Mouse (Mus musculus) small intestine, adult 2 months (tissue): ENCODE measurements around the gene Cfdp1. TPM values are rescaled to one million over a fixed set of nuclear protein-coding genes. Genes with fewer than 3 reads are reported as not detected.

Experiments
- H3K27ac ChIP-seq: fragments of 200-500 bp; 2 replicates; pipeline ENCODE4 v1.5.1; 2012; ENCODE audit warnings: low read depth, low read length, control low read depth, inconsistent platforms; ENCODE audit not compliant: insufficient read depth
- H3K27me3 ChIP-seq: fragments of 200-500 bp; 2 replicates; pipeline ENCODE4 v1.6.1; 2012; ENCODE audit warnings: mild to moderate bottlenecking, moderate library complexity, low read length, inconsistent platforms; ENCODE audit not compliant: control insufficient read depth, insufficient read depth
- H3K36me3 ChIP-seq: fragments of 200-500 bp; 2 replicates; pipeline ENCODE4 v1.6.1; 2012; ENCODE audit warnings: mild to moderate bottlenecking, low read length, control low read depth, inconsistent platforms; ENCODE audit not compliant: control insufficient read depth, insufficient read depth
- H3K4me1 ChIP-seq: fragments of 200-500 bp; 2 replicates; pipeline ENCODE4 v1.6.1; 2012; ENCODE audit warnings: low read length, inconsistent platforms, mixed read lengths; ENCODE audit not compliant: control insufficient read depth, insufficient read depth, insufficient read length
- H3K4me3 ChIP-seq: fragments of 200-500 bp; 2 replicates; pipeline ENCODE4 v1.5.1; 2012; ENCODE audit warnings: low read depth, mild to moderate bottlenecking, control low read depth, inconsistent platforms, low read length, moderate library complexity
- CTCF ChIP-seq: fragments of 200-500 bp; IDR thresholded peaks from 2 replicates; pipeline ENCODE4 v1.5.1; 2012; ENCODE audit warnings: low read depth, mild to moderate bottlenecking, control low read depth, inconsistent platforms, low read length, moderate library complexity, mixed read lengths; ENCODE audit not compliant: insufficient replicate concordance, insufficient read length; ENCODE audit errors: extremely low read depth
- POLR2A ChIP-seq: fragments of 200-500 bp; IDR thresholded peaks from 2 replicates; pipeline ENCODE4 v1.6.1; 2012; ENCODE audit warnings: low read depth, mild to moderate bottlenecking, control low read depth, inconsistent platforms, low read length, moderate library complexity
- WGBS: fragments of 180-500 bp; shearing (Covaris S2); methylation state at CpG from one replicate; pipeline ENCODE4 v1.1.7; 2018; 5-methylcytosine and 5-hydroxymethylcytosine counted together
- polyA plus RNA-seq: library from polyadenylated mRNA; depleted of rRNA; stranded (reverse); fragments of >200 nt; gene quantifications from 2 replicates; pipeline ENCODE4 v1.2.3, GENCODE M21; 2012

Cfdp1 gene
- polyA plus RNA-seq, 1 experiment: 0.25 TPM

DNA sequence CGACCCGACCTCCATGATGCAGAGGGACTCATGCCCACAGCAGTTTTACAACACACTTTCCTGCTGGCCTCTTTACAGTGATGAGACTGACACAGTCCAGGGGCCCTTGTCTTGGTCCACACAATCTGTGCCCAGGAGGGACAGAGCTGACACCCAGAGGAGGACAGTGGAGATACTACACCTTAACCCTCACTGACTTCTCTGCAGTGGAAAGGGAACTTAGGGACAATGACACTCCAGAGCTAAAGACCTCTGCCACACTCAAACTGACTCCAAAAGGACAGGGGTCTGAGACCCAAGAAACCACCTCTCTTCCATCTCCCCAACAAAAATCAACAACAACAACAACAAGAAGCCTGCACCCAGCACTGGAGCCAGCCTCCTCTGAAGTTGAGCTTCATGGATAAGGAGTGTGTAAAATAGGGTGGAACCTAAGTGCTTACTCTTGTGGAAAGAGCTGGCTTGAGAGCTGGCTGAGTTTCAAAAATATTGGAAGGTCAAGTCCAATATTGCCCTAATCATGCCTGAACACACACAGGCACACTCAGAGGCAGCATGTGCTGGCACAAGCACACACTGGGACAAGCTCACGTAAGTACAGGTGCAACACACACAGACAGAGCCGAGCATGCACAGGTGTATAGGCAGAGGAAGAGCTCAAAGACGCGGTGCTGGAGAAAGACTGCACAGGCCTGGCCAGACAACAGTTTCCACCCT is 119.7 kb downstream of the Cfdp1 start:
- Histone ChIP-seq H3K27me3 (no peaks in the 10 kb centered on the region), H3K4me3 (no peak overlapping the region), H3K4me1 (peaks cover 64% of the 10 kb centered on the region), H3K27ac (peak overlapping the region; percentile 26), H3K36me3 (no peaks in the 10 kb centered on the region)
- no peak for TF ChIP-seq CTCF
- TF ChIP-seq POLR2A: no peak
- 30% methylated on average over 6 of the region's 6 CpGs for WGBS

DNA sequence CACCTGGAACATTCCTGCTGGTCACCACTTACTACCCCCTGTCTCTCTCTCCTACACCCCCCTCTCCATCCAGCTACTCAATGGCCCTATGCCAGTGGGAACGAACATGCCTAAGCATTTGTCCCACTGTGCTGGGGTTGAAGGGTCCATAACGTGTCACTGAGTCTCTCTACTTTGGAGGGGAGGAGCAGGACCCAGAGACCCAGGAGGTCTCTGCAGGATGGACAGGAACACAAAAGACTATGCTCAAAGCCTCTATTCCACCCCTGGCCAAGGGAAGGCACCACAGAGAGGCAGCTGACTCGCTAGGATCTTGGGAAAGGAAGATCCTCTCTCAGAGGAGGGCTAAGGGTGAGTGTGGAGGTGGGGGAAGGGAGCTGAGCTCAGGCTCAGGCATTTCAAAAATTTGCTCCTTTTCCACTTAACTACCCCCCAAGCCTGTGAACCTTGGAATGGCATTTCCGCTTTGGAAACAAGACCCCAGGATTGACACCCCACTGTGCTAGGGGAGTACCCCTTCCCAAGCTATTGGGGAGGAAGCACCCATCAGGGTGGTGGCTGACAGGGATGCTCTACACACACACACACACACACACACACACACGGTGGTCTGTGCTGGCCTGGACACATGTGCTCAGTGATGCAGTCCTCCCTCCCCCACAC is 120.4 kb downstream of the Cfdp1 start:
- TF ChIP-seq POLR2A (no peak), CTCF (no peak)
- Histone ChIP-seq H3K4me1 (peaks cover 64% of the 10 kb centered on the region), H3K4me3 (no peak overlapping the region), H3K27ac (peak overlapping the region; percentile 26; the same call in 1 of the 2 replicates), H3K27me3 (no peaks in the 10 kb centered on the region), H3K36me3 (no peaks in the 10 kb centered on the region)
- 57% methylated on average over 5 of the region's 5 CpGs for WGBS

DNA sequence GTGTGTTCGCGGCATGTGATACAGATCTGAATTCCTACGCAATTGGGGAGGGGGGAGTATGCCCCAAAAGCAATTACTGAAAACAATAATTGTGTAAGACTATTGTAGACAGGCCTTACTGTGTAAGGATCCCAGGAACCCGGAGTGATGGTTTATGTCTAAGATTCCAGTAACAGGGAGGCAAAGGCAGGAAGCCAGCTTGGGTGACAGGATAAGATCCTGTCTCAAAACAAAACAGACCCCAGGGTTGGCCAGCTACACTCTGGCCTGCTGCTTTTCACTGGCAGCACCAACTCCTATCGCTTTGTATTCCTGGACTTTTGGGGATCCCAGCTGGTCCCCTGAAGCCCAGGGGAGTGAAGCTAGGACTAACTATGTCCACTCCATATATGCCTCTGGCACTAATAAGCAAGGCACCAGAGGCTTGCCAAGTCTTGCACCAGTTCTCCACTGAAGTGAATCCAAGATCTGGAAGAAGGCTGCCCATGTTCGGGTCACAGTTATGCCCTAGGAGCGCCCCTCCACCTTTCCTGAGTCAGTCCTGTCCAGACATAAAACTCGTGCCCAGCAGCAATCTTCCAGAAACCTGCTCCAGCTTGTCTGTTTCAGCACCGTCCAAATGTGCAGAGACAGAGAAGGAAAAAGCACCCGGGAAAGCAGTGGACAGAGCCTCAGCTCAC is 121.5 kb downstream of the Cfdp1 start:
- H3K27ac ChIP-seq: peak overlapping the region; percentile 34
- no peak for TF ChIP-seq POLR2A
- no peak for TF ChIP-seq CTCF
- H3K27me3 ChIP-seq: no peaks in the 10 kb centered on the region
- peaks cover 73% of the 10 kb centered on the region for H3K4me1 ChIP-seq
- H3K4me3 ChIP-seq: peak overlapping the region; percentile 94
- WGBS: 25% methylated on average over 10 of the region's 10 CpGs
- no peaks in the 10 kb centered on the region for H3K36me3 ChIP-seq

- Histone ChIP-seq H3K27ac (peak overlapping the region; percentile 89), H3K36me3 (no peaks in the 10 kb centered on the region), H3K4me3 (peak overlapping the region; percentile 94), H3K27me3 (no peaks in the 10 kb centered on the region), H3K4me1 (peaks cover 78% of the 10 kb centered on the region)
- WGBS: under 1% methylated on average over 41 of the region's 41 CpGs
- no peak for TF ChIP-seq CTCF
- TF ChIP-seq POLR2A: peak; percentile 78
Measured at GRCm38 (mm10) chr8:111732004-111732403, 122.1 kb downstream of the Cfdp1 start.

- H3K36me3 ChIP-seq: no peaks in the 10 kb centered on the region
- WGBS: under 1% methylated on average over 39 of the region's 39 CpGs
- H3K4me1 ChIP-seq: peaks cover 80% of the 10 kb centered on the region
- TF ChIP-seq CTCF (no peak), POLR2A (peak; percentile 69; the same call in 1 of the 2 replicates)
- H3K27me3 ChIP-seq: no peaks in the 10 kb centered on the region
- peak overlapping the region; percentile 89 for H3K27ac ChIP-seq
- peak overlapping the region; percentile 94 for H3K4me3 ChIP-seq
Measured at GRCm38 (mm10) chr8:111731231-111731977, 122.7 kb downstream of the Cfdp1 start.

GRCm38 (mm10) chr8:111729233-111730170 is 124.6 kb downstream of the Cfdp1 start:
- Histone ChIP-seq H3K27me3 (no peaks in the 10 kb centered on the region), H3K4me1 (peaks cover 72% of the 10 kb centered on the region), H3K27ac (peak overlapping the region; percentile 79), H3K36me3 (0 out of 2 replicates have a peak, but pooled peaks cover 2% of the 10 kb centered on the region), H3K4me3 (peak overlapping the region; percentile 40)
- 30% methylated on average over 7 of the region's 7 CpGs for WGBS
- TF ChIP-seq POLR2A: no peak
- no peak for TF ChIP-seq CTCF
